Mouse (Mus musculus): Measurements from ENCODE around the gene Jmjd8. TPM values are rescaled to one million over a fixed set of nuclear protein-coding genes. Genes with fewer than 3 reads are reported as not detected.

The Jmjd8 gene
- polyA plus RNA-seq, 1 experiment: 13.2 TPM

DNA sequence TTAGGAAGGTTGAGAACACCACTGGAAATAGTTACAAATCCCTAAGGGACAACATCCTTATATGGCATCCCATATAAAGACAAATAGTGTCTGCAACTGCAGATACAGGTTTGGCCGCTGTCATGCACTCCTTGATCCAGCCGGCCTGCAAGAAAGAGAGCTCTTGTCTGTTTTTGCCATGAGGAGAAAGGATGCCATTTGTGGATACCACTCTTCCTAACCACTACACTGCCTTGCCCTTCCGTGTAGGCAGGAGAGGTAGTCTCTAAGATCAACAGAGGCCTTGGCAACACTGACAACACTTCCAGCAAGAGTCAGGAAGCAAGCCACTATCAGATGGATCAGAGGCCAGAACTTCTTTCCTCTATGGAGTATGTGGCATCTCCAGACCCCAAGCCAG lies 42.4 kb upstream of the Jmjd8 start, which contains the start of gene Ccdc78:
Ccdc78 (plus strand) TSS at position 301 of the 400 bp plus-strand sequence.
- no peak within 1 kb of the TSS for H3K27ac ChIP-seq (ENCODE audit: insufficient read depth, low read length)
- no peaks in the 10 kb centered on the region for H3K9me3 ChIP-seq (replicated peaks; ENCODE audit: control insufficient read depth, insufficient read depth, low read length, poor library complexity, severe bottlenecking)
- H3K4me1 ChIP-seq (ENCODE audit: control insufficient read depth, insufficient read depth, low read length): no peaks in the 10 kb centered on the region
- TF ChIP-seq CTCF (IDR thresholded peaks at IDR 0.05; ENCODE audit: low read depth, low read length) (no peak), EP300 (IDR thresholded peaks at IDR 0.05; ENCODE audit: insufficient read depth, low read depth, low read length) (no peak), POLR2A (IDR thresholded peaks at IDR 0.05; ENCODE audit: insufficient read depth, low read length) (no peak)
- H3K9ac ChIP-seq (ENCODE audit: low read depth, poor library complexity, severe bottlenecking): peak within 1 kb of the TSS; percentile 37
- peak within 1 kb of the TSS; percentile 81 for H3K4me3 ChIP-seq (ENCODE audit: low read depth, low read length)
- H3K36me3 ChIP-seq (ENCODE audit: control insufficient read depth, insufficient read depth, low read length, poor library complexity, severe bottlenecking): peaks cover 4% of the 10 kb centered on the region
- H3K27me3 ChIP-seq (ENCODE audit: control insufficient read depth, insufficient read depth, low read length, poor library complexity, severe bottlenecking): no peaks in the 10 kb centered on the region

DNA sequence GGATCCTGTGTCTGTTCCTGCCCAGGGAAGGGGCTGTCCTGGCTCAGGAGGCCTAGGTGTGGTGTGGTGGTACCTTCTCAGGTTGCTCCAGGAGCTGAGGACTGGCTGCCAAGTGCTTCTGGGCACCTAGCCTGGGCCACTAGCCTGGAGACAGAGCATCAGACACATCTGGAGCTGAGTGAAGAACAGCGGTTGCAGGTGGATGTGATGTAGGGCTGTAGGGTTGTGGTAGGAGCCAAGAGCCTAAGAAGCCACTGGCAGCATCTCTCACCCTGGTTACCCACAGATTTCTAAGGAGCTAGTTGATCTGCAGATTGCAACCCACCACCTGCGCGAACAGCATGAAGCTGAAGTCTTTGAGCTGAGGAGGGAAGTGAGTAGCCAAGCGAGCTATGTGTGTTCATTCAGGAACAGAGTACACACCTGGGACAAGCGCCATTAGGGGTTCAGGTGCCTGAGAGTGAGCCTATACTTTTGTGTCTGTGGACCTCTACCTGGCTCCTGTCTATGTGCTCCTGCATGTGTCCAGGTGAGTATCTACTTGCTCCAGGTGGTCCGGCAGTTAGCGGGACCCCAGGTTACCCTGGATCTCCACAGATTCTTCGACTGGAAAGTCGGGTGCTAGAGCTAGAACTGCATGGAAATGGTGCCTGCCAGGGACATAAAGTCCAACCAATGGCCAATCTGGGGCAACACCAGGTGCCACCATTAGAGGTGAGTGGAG lies 41.7 kb upstream of the Jmjd8 start:
- Histone ChIP-seq H3K9ac (ENCODE audit: low read depth, poor library complexity, severe bottlenecking) (no peak overlapping the region), H3K27ac (ENCODE audit: insufficient read depth, low read length) (no peak overlapping the region), H3K4me3 (ENCODE audit: low read depth, low read length) (no peak overlapping the region), H3K4me1 (ENCODE audit: control insufficient read depth, insufficient read depth, low read length) (no peaks in the 10 kb centered on the region), H3K27me3 (ENCODE audit: control insufficient read depth, insufficient read depth, low read length, poor library complexity, severe bottlenecking) (no peaks in the 10 kb centered on the region), H3K36me3 (ENCODE audit: control insufficient read depth, insufficient read depth, low read length, poor library complexity, severe bottlenecking) (peaks cover 4% of the 10 kb centered on the region), H3K9me3 (replicated peaks; ENCODE audit: control insufficient read depth, insufficient read depth, low read length, poor library complexity, severe bottlenecking) (no peaks in the 10 kb centered on the region)
- no peak for TF ChIP-seq CTCF (IDR thresholded peaks at IDR 0.05; ENCODE audit: low read depth, low read length)
- no peak for TF ChIP-seq EP300 (IDR thresholded peaks at IDR 0.05; ENCODE audit: insufficient read depth, low read depth, low read length)
- TF ChIP-seq POLR2A (IDR thresholded peaks at IDR 0.05; ENCODE audit: insufficient read depth, low read length): no peak

DNA sequence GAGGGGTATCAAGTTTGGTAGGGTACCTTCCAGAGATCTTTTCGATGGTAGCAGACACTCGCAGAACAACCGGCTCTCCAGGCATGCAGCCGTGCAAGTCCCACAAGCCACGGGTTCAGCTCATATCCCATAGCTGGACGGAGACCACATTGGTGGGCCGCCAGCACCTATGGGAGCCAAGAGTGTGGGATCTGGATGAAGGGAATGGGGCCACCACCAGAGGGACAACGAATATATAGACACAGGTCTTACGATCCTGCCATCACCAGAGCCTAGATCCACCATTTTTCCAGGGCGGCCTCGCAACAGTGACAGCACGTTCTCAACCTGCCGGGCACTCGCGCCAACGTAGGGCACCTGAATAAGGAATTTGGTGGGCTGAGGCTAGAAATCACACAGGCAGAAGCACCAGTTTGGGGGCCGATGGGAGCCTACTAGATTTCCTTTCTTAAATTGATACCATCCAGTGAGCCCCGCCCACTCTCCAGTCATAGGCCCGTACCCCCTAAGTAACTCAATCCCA lies 37.3 kb upstream of the Jmjd8 start:
- H3K4me1 ChIP-seq (ENCODE audit: control insufficient read depth, insufficient read depth, low read length): peaks cover 4% of the 10 kb centered on the region
- no peaks in the 10 kb centered on the region for H3K9me3 ChIP-seq (replicated peaks; ENCODE audit: control insufficient read depth, insufficient read depth, low read length, poor library complexity, severe bottlenecking)
- no peaks in the 10 kb centered on the region for H3K36me3 ChIP-seq (ENCODE audit: control insufficient read depth, insufficient read depth, low read length, poor library complexity, severe bottlenecking)
- H3K27me3 ChIP-seq (ENCODE audit: control insufficient read depth, insufficient read depth, low read length, poor library complexity, severe bottlenecking): no peaks in the 10 kb centered on the region
- peak overlapping the region; percentile 57 for H3K9ac ChIP-seq (ENCODE audit: low read depth, poor library complexity, severe bottlenecking)
- no peak for TF ChIP-seq EP300 (IDR thresholded peaks at IDR 0.05; ENCODE audit: insufficient read depth, low read depth, low read length)
- TF ChIP-seq CTCF (IDR thresholded peaks at IDR 0.05; ENCODE audit: low read depth, low read length): no peak
- no peak for TF ChIP-seq POLR2A (IDR thresholded peaks at IDR 0.05; ENCODE audit: insufficient read depth, low read length)
- H3K27ac ChIP-seq (ENCODE audit: insufficient read depth, low read length): 0 out of 2 replicates have a peak overlapping the region, but pooled peaks have one; percentile 8
- H3K4me3 ChIP-seq (ENCODE audit: low read depth, low read length): peak overlapping the region; percentile 93

DNA sequence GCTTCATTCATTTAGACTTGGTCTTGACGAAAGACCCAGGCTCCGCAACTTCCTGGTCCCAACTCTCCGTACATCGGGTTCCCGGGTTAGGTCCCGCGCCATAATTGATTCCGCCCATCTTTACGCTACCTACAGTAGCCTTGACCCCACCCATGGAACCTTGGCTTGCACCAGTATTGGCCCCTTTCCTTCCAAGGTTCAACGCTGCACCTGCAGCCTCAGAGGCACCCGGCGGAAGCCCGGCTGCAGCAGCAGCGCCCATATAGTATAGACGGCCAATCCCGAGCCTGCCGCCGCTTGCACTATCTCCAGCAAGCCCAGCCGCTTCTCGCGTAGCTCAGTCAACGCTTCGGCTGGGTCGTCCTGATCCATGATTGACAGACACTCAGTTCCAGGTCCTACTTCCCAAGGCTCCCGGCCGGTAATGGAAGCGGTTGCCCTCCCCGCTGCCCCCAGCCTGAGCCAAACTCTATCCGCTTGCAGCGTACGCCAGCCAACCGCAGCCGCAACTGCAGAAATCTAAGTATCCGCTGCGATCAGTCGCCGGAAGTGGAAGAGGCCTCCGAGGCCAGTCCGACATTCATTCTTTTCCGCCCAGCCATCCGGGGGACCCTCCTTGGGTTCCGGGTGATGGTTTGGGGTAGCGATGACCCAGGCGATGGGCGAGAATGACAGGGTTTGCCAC lies 36.7 kb upstream of the Jmjd8 start:
- peak overlapping the region; percentile 57 for H3K9ac ChIP-seq (ENCODE audit: low read depth, poor library complexity, severe bottlenecking)
- no peak for TF ChIP-seq POLR2A (IDR thresholded peaks at IDR 0.05; ENCODE audit: insufficient read depth, low read length)
- no peak for TF ChIP-seq EP300 (IDR thresholded peaks at IDR 0.05; ENCODE audit: insufficient read depth, low read depth, low read length)
- TF ChIP-seq CTCF (IDR thresholded peaks at IDR 0.05; ENCODE audit: low read depth, low read length): no peak
- no peaks in the 10 kb centered on the region for H3K36me3 ChIP-seq (ENCODE audit: control insufficient read depth, insufficient read depth, low read length, poor library complexity, severe bottlenecking)
- no peaks in the 10 kb centered on the region for H3K9me3 ChIP-seq (replicated peaks; ENCODE audit: control insufficient read depth, insufficient read depth, low read length, poor library complexity, severe bottlenecking)
- H3K27ac ChIP-seq (ENCODE audit: insufficient read depth, low read length): peak overlapping the region; percentile 8; the same call in 1 of the 2 replicates
- H3K27me3 ChIP-seq (ENCODE audit: control insufficient read depth, insufficient read depth, low read length, poor library complexity, severe bottlenecking): no peaks in the 10 kb centered on the region
- H3K4me3 ChIP-seq (ENCODE audit: low read depth, low read length): peak overlapping the region; percentile 93
- H3K4me1 ChIP-seq (ENCODE audit: control insufficient read depth, insufficient read depth, low read length): peaks cover 4% of the 10 kb centered on the region

DNA sequence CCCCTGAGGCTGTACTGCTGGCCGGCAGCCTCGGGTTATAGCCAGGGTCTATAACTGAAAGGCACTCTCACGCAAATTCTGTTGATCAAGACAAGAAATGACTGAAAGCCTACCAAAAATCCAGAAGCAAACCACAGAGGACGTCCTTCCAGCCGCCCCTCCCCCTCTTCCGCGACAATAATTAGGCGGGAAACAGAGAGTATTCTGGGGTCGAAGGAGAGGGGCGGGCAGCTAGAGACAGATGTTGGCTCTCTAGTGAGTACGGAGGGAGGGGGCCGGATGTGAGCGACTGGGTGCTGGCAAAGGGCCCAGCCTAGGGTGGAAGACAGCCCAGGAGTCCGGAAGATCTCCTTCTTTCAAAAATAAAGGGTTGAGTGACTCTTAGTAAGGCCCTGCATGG lies 36.1 kb upstream of the Jmjd8 start, which contains the start of gene Fam173a:
Fam173a (minus strand) TSS at position 287 of the 400 bp plus-strand sequence.
- Histone ChIP-seq H3K27me3 (ENCODE audit: control insufficient read depth, insufficient read depth, low read length, poor library complexity, severe bottlenecking) (no peaks in the 10 kb centered on the region), H3K36me3 (ENCODE audit: control insufficient read depth, insufficient read depth, low read length, poor library complexity, severe bottlenecking) (no peaks in the 10 kb centered on the region), H3K27ac (ENCODE audit: insufficient read depth, low read length) (peak within 1 kb of the TSS; percentile 8; the same call in 1 of the 2 replicates), H3K9me3 (replicated peaks; ENCODE audit: control insufficient read depth, insufficient read depth, low read length, poor library complexity, severe bottlenecking) (no peaks in the 10 kb centered on the region), H3K9ac (ENCODE audit: low read depth, poor library complexity, severe bottlenecking) (peak within 1 kb of the TSS; percentile 57), H3K4me1 (ENCODE audit: control insufficient read depth, insufficient read depth, low read length) (peaks cover 4% of the 10 kb centered on the region), H3K4me3 (ENCODE audit: low read depth, low read length) (peak within 1 kb of the TSS; percentile 93)
- TF ChIP-seq CTCF (IDR thresholded peaks at IDR 0.05; ENCODE audit: low read depth, low read length): no peak

DNA sequence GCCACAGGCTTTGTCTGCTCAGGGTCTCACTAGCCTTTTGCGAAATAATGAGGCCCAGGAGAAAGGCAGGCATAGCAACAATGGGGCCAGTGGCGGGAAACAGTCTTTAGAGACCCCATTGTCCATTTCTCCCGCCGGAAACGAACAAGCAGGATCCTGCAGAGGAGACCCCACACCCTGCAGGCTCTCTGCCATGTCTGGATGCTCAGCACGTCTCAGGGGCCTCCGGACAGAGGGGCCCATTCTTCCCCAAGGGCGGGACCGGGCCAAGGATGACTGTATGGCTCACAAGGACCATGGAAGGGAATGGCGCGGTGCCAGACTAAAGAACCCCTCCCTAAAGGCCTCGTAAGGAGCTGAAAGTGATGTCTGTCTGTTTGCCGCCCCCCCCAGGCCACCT lies 34.5 kb upstream of the Jmjd8 start:
- TF ChIP-seq EP300 (IDR thresholded peaks at IDR 0.05; ENCODE audit: insufficient read depth, low read depth, low read length): no peak
- no peak for TF ChIP-seq POLR2A (IDR thresholded peaks at IDR 0.05; ENCODE audit: insufficient read depth, low read length)
- no peak for TF ChIP-seq CTCF (IDR thresholded peaks at IDR 0.05; ENCODE audit: low read depth, low read length)
- no peak overlapping the region for H3K27ac ChIP-seq (ENCODE audit: insufficient read depth, low read length)
- no peaks in the 10 kb centered on the region for H3K27me3 ChIP-seq (ENCODE audit: control insufficient read depth, insufficient read depth, low read length, poor library complexity, severe bottlenecking)
- no peak overlapping the region for H3K9ac ChIP-seq (ENCODE audit: low read depth, poor library complexity, severe bottlenecking)
- H3K4me1 ChIP-seq (ENCODE audit: control insufficient read depth, insufficient read depth, low read length): peaks cover 4% of the 10 kb centered on the region
- H3K9me3 ChIP-seq (replicated peaks; ENCODE audit: control insufficient read depth, insufficient read depth, low read length, poor library complexity, severe bottlenecking): no peaks in the 10 kb centered on the region
- H3K36me3 ChIP-seq (ENCODE audit: control insufficient read depth, insufficient read depth, low read length, poor library complexity, severe bottlenecking): no peaks in the 10 kb centered on the region
- H3K4me3 ChIP-seq (ENCODE audit: low read depth, low read length): no peak overlapping the region

All from ES-Bruce4 (cell line).